Mouse (Mus musculus): ENCODE results near the gene Olfr73. TPM values are rescaled to one million over a fixed set of nuclear protein-coding genes. Genes with fewer than 3 reads are reported as not detected.

Gene Olfr73
- polyA plus RNA-seq, 1 experiment from 2014 or later, result not detected

Other genes starting within 250 kb of the Olfr73 start
- gene Olfr1143, start 237.1 kb downstream of the Olfr73 start, polyA plus RNA-seq (2014; fragmentation: Nextera tagmentation; extraction: Ambion mirVana), result not detected in 2 replicates
- gene Olfr1145, start 227.9 kb downstream of the Olfr73 start, polyA plus RNA-seq (2014; fragmentation: Nextera tagmentation; extraction: Ambion mirVana), result not detected in 2 replicates
- gene Olfr1148, start 207.2 kb downstream of the Olfr73 start, polyA plus RNA-seq (2014; fragmentation: Nextera tagmentation; extraction: Ambion mirVana), result not detected in 2 replicates
- gene Olfr1150-ps1, start 193.7 kb downstream of the Olfr73 start, polyA plus RNA-seq (2014; fragmentation: Nextera tagmentation; extraction: Ambion mirVana), result not detected in 2 replicates
- not detected in 2 replicates for gene Olfr1151, start 181.8 kb downstream of the Olfr73 start, polyA plus RNA-seq (2014; fragmentation: Nextera tagmentation; extraction: Ambion mirVana)
- gene Olfr1152, start 171.2 kb downstream of the Olfr73 start, polyA plus RNA-seq (2014; fragmentation: Nextera tagmentation; extraction: Ambion mirVana), result not detected in 2 replicates
- gene Olfr1153, start 142.7 kb downstream of the Olfr73 start, polyA plus RNA-seq (2014; fragmentation: Nextera tagmentation; extraction: Ambion mirVana), result not detected in 2 replicates
- gene Olfr1154, start 132.5 kb downstream of the Olfr73 start, polyA plus RNA-seq (2014; fragmentation: Nextera tagmentation; extraction: Ambion mirVana), result not detected in 2 replicates
- not detected in 2 replicates for gene Olfr1155, start 92.6 kb downstream of the Olfr73 start, polyA plus RNA-seq (2014; fragmentation: Nextera tagmentation; extraction: Ambion mirVana)
- not detected in 2 replicates for gene Olfr1156, start 84.6 kb downstream of the Olfr73 start, polyA plus RNA-seq (2014; fragmentation: Nextera tagmentation; extraction: Ambion mirVana)
- gene Olfr1157, start 69.4 kb downstream of the Olfr73 start, polyA plus RNA-seq (2014; fragmentation: Nextera tagmentation; extraction: Ambion mirVana), result not detected in 2 replicates
- not detected in 2 replicates for gene Olfr74, start 63.0 kb downstream of the Olfr73 start, polyA plus RNA-seq (2014; fragmentation: Nextera tagmentation; extraction: Ambion mirVana)
- gene Olfr1158, start 47.6 kb downstream of the Olfr73 start, polyA plus RNA-seq (2014; fragmentation: Nextera tagmentation; extraction: Ambion mirVana), result not detected in 2 replicates
- not detected in 2 replicates for gene Olfr1160, start 29.4 kb downstream of the Olfr73 start, polyA plus RNA-seq (2014; fragmentation: Nextera tagmentation; extraction: Ambion mirVana)
- not detected in 2 replicates for gene Olfr1161, start 14.9 kb downstream of the Olfr73 start, polyA plus RNA-seq (2014; fragmentation: Nextera tagmentation; extraction: Ambion mirVana)
- not detected in 2 replicates for gene Olfr1162, start 13.4 kb upstream of the Olfr73 start, polyA plus RNA-seq (2014; fragmentation: Nextera tagmentation; extraction: Ambion mirVana)
- gene Olfr1163, start 34.1 kb upstream of the Olfr73 start, polyA plus RNA-seq (2014; fragmentation: Nextera tagmentation; extraction: Ambion mirVana), result not detected in 2 replicates
- gene Olfr1164, start 56.3 kb upstream of the Olfr73 start, polyA plus RNA-seq (2014; fragmentation: Nextera tagmentation; extraction: Ambion mirVana), result not detected in 2 replicates
- gene Olfr1166, start 90.6 kb upstream of the Olfr73 start, polyA plus RNA-seq (2014; fragmentation: Nextera tagmentation; extraction: Ambion mirVana), result not detected in 2 replicates
- gene Olfr1167, start 117.5 kb upstream of the Olfr73 start, polyA plus RNA-seq (2014; fragmentation: Nextera tagmentation; extraction: Ambion mirVana), result not detected in 2 replicates
- gene Olfr1168, start 144.2 kb upstream of the Olfr73 start, polyA plus RNA-seq (2014; fragmentation: Nextera tagmentation; extraction: Ambion mirVana), result not detected in 2 replicates
- not detected in 2 replicates for gene Olfr1170, start 190.6 kb upstream of the Olfr73 start, polyA plus RNA-seq (2014; fragmentation: Nextera tagmentation; extraction: Ambion mirVana)
- not detected in 2 replicates for gene Olfr1173, start 242.2 kb upstream of the Olfr73 start, polyA plus RNA-seq (2014; fragmentation: Nextera tagmentation; extraction: Ambion mirVana)

Measured in limb, embryonic 11.5 days (tissue).